Mouse (Mus musculus) brain, embryonic 14.5 days (tissue): Measurements from ENCODE around the gene Gga1.
"Not testable (repeated sequence)": the region's sequence is repeated elsewhere in the genome, so short reads cannot be mapped to it uniquely, and the experiment has no call there.

Experiments
- CTCF ChIP-seq: fragments of 200-500 bp; IDR thresholded peaks from 2 replicates; pipeline ENCODE4 v1.5.1; 2012; ENCODE audit warnings: inconsistent platforms, mild to moderate bottlenecking, moderate library complexity, borderline replicate concordance; ENCODE audit not compliant: insufficient read depth, insufficient read length; ENCODE audit errors: extremely low read depth
- POLR2A ChIP-seq: fragments of 200-500 bp; IDR thresholded peaks from 2 replicates; pipeline ENCODE4 v1.6.1; 2012; ENCODE audit warnings: mild to moderate bottlenecking, inconsistent platforms, borderline replicate concordance; ENCODE audit not compliant: poor library complexity, insufficient read depth, insufficient read length, severe bottlenecking; ENCODE audit errors: extremely low read depth

GRCm38 (mm10) chr15:78846805-78847204 lies 30.2 kb upstream of the Gga1 start:
- not testable (repeated sequence) for TF ChIP-seq CTCF, POLR2A
